Mouse (Mus musculus): ENCODE results near the gene Hspb9. TPM values are rescaled to one million over a fixed set of nuclear protein-coding genes. Genes with fewer than 3 reads are reported as not detected.

The Hspb9 gene
- polyA plus RNA-seq, 1 experiment from 2014 or later: 0.35 TPM

DNA sequence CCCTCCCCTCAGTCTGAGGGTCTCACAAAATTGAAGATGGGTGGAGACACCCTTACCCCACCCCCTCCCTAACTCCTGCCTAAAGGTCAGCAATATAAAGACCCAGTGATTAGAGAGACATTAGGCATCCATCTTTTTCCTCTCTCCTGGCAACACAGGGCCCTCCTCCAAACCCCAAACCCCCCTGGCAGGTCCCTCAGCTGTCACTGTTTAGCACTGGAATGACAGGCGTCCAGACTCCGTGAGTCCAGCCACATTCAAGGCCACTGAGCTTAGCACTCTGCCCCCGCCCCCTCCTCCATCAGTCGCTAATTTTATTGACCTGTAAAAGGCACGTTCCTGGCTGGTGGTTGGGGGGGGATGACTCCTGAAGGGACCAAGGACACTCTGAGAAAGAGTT is 20.5 kb upstream of the Hspb9 start:
- Histone ChIP-seq H3K4me2 (replicated peaks) (no peak overlapping the region), H3K4me3 (no peak overlapping the region), H3K27me3 (peaks cover 34% of the 10 kb centered on the region), H3K27ac (no peak overlapping the region), H3K9me3 (replicated peaks) (no peaks in the 10 kb centered on the region), H3K36me3 (no peaks in the 10 kb centered on the region), H3K9ac (0 out of 2 replicates have a peak overlapping the region, but pooled peaks have one; percentile 0), H3K4me1 (peaks cover 14% of the 10 kb centered on the region)
- no peak for ATAC-seq (ENCODE audit: low FRiP score)
- WGBS: 25% methylated on average over 5 of the region's 5 CpGs

DNA sequence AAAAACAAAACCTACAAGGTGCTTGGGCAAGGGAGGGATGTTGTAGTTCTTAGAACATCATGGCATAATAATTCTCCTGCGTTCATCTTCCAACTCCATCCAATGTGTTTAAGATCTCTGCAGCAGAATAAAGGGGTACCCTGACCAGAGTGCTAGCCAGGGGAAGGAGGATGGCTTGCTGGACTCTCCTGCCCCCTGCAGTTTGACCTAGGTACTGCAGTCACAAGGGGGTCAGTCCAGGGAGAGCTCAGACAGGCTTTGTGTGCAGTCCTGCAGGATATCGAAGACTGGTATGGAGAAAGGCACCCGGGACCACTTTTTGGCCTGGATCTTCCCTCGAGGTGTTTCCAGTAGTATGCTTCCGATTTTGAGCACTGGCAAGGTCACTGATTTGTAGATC is 18.7 kb upstream of the Hspb9 start:
- H3K4me2 ChIP-seq (replicated peaks): no peak overlapping the region
- no peaks in the 10 kb centered on the region for H3K9me3 ChIP-seq (replicated peaks)
- H3K27me3 ChIP-seq: peaks cover 34% of the 10 kb centered on the region
- WGBS: 37% methylated on average over 5 of the region's 5 CpGs
- no peak for ATAC-seq (ENCODE audit: low FRiP score)
- H3K4me3 ChIP-seq: no peak overlapping the region
- H3K4me1 ChIP-seq: peaks cover 14% of the 10 kb centered on the region
- H3K36me3 ChIP-seq: no peaks in the 10 kb centered on the region
- no peak overlapping the region for H3K9ac ChIP-seq
- H3K27ac ChIP-seq: no peak overlapping the region

DNA sequence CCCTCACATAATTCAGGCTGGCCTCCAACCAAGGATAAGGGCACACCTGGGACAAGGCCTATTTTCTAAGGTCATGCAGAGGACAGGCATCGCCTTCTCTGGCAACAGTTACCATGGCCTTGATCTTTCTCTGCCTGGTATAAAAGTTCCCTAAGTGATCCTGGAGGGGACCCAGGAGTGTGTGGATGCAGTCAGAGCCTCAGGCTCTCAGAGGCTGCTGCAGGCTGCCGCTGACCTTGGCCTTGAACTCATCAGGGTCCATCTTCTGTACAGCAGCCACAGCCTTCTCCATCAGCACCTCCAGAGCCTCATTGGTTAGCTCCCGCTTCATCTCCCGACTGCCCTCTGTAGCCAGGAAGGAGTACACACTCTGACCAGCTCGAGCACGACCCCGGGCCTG is 15.7 kb upstream of the Hspb9 start:
- 76% methylated on average over 7 of the region's 7 CpGs for WGBS
- H3K4me2 ChIP-seq (replicated peaks): no peak overlapping the region

DNA sequence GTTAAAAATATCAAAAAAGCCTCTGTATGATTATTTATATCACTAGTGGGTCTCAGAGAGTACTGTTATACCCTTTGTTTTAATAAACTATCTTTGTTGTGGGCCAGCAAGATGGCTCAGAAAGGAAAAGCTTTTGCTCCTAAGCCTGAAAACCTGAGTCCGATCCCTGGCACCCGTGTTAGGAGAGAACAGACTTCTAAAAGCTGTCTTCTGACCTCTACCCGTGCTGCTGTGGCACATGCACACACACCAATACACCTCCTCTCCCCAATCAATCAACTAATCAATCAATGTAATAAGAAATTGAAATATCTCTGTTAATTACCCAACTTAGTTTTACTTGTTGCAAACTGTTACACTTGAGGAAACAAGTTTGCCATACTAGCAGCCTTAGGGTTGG is 12.9 kb upstream of the Hspb9 start:
- Histone ChIP-seq H3K4me1 (peaks cover 8% of the 10 kb centered on the region; the same call in 1 of the 2 replicates), H3K27ac (no peak overlapping the region), H3K9me3 (replicated peaks) (no peaks in the 10 kb centered on the region), H3K9ac (no peak overlapping the region), H3K27me3 (peaks cover 6% of the 10 kb centered on the region; the same call in 1 of the 2 replicates), H3K4me2 (replicated peaks) (no peak overlapping the region), H3K36me3 (peaks cover 14% of the 10 kb centered on the region), H3K4me3 (no peak overlapping the region)
- no peak for ATAC-seq (ENCODE audit: low FRiP score)
- WGBS: 71% methylated on average over 3 of the region's 3 CpGs

More for the DNA sequence above, 15.7 kb upstream of the Hspb9 start:
- ATAC-seq (ENCODE audit: low FRiP score): no peak
- H3K4me3 ChIP-seq: no peak overlapping the region
- no peak overlapping the region for H3K27ac ChIP-seq
- H3K36me3 ChIP-seq: no peaks in the 10 kb centered on the region
- H3K9me3 ChIP-seq (replicated peaks): no peaks in the 10 kb centered on the region
- H3K27me3 ChIP-seq: peaks cover 11% of the 10 kb centered on the region
- H3K9ac ChIP-seq: no peak overlapping the region
- H3K4me1 ChIP-seq: peaks cover 8% of the 10 kb centered on the region

DNA sequence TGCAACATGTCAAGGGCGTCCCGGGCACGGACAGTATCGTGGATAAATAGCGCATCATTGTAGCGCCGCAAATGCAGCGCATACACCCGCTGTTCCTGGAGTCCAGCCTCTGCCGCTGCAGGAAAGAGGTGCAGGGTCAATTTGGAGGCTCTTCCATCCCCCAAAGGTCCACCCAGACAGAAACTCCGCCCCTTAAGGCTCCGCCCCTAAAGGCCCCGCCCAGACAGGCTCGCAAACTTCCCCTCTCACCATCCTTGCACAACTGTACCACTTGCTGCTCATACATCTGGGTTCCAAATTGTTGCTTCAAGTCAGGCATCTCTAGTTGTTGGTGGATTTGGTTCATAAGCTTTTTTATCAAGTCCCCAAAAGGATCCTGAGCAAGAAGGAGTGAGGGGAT is 12.3 kb upstream of the Hspb9 start:
- 5% methylated on average over 14 of the region's 14 CpGs for WGBS
- H3K4me3 ChIP-seq: no peak overlapping the region
- ATAC-seq (ENCODE audit: low FRiP score): no peak

DNA sequence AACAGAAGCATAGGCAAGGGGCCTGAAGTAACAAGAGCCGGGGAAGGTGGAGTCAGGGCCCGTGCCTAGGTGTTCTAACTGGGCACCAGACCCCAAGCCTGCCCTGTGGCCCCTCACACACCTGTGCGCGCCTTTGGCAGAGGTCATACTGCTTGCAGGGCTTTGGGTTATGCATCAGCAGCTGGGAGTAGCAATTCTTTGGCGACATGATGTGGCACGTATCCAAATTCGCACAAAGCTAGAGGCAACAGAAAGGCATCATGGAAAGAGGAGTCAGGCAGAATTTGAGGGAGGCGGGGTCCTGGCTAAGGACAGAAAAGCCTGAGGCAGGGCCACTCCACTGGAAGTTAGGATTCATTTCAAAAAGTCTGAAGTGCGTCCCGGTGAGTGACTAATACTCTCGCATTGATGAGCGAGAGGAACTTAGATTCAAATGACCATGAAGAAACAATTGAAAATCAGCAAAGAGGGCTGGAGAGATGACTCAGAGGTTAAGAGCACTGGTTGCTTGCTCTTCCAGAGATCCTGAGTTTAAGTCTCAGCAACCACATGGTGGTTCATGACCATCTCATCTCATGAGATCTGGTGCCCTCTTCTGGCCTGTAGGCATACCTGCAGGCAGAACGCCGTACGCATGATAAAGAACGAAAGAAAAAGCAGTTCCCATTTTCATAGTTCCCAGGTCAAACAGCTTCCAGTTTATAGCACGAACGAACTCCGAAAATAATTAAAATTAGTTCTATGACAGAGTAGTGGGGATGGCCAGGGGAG is 11.4 kb upstream of the Hspb9 start:
- 36% methylated on average over 19 of the region's 19 CpGs for WGBS
- H3K4me1 ChIP-seq: peaks cover 8% of the 10 kb centered on the region; the same call in 1 of the 2 replicates
- peak overlapping the region; percentile 25; the same call in 1 of the 2 replicates for H3K4me2 ChIP-seq (replicated peaks)
- no peak overlapping the region for H3K27ac ChIP-seq
- H3K36me3 ChIP-seq: peaks cover 29% of the 10 kb centered on the region
- H3K4me3 ChIP-seq: no peak overlapping the region
- H3K9ac ChIP-seq: no peak overlapping the region
- no peaks in the 10 kb centered on the region for H3K9me3 ChIP-seq (replicated peaks)
- ATAC-seq (ENCODE audit: low FRiP score): peak; percentile 54; the same call in 1 of the 2 replicates
- peaks cover 6% of the 10 kb centered on the region; the same call in 1 of the 2 replicates for H3K27me3 ChIP-seq

More for the DNA sequence above, 12.3 kb upstream of the Hspb9 start:
- Histone ChIP-seq H3K36me3 (peaks cover 20% of the 10 kb centered on the region), H3K9ac (no peak overlapping the region), H3K4me2 (replicated peaks) (peak overlapping the region; percentile 40), H3K27ac (no peak overlapping the region), H3K9me3 (replicated peaks) (no peaks in the 10 kb centered on the region), H3K4me1 (peaks cover 8% of the 10 kb centered on the region; the same call in 1 of the 2 replicates), H3K27me3 (peaks cover 6% of the 10 kb centered on the region; the same call in 1 of the 2 replicates)

DNA sequence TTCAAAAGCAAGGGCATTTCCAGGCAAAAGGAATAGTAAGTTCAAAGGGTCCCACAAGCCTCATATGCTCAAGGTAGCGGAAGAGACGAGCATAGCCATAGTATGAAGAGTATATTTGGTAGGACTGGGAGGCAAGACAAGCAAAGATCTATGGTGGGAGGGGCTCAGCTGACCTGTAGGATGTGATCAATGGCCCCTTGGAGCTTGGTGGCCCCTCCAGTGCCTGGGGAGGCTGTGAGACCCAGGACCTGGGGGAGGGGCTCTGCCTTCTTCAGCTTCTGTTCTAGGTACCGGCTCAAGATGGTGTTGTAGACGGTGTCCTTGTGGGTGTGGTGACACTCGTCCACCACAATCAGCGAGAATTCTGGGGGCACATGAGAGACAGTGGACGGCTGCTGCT is 10.7 kb upstream of the Hspb9 start:
- 43% methylated on average over 7 of the region's 7 CpGs for WGBS
- peaks cover 6% of the 10 kb centered on the region; the same call in 1 of the 2 replicates for H3K27me3 ChIP-seq
- H3K4me1 ChIP-seq: peaks cover 8% of the 10 kb centered on the region; the same call in 1 of the 2 replicates
- no peak overlapping the region for H3K9ac ChIP-seq
- peak overlapping the region; percentile 25; the same call in 1 of the 2 replicates for H3K4me2 ChIP-seq (replicated peaks)
- ATAC-seq (ENCODE audit: low FRiP score): no peak
- H3K27ac ChIP-seq: no peak overlapping the region
- no peaks in the 10 kb centered on the region for H3K9me3 ChIP-seq (replicated peaks)
- no peak overlapping the region for H3K4me3 ChIP-seq
- peaks cover 36% of the 10 kb centered on the region for H3K36me3 ChIP-seq

DNA sequence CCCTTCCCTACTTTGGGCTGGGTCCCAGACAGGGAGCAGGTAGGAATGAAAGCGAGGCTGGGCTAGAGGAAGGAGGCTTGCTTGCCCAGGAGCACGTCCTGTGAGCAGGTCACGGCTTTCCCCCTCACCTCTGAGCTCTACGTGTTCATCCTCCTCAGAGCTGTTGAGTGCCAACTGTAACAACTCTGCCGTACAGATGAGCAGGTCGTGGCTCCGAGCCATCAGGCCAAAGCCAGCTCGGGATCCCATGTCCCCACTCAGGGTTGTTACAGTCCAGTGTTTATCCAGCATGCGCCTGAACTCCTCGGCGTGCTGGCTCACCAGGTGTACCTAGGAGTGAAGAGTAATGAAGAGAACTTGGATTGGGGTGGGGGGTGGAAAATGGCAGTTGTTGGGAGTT is 10.3 kb upstream of the Hspb9 start:
- Histone ChIP-seq H3K36me3 (peaks cover 40% of the 10 kb centered on the region), H3K9ac (no peak overlapping the region), H3K27ac (no peak overlapping the region), H3K4me1 (peaks cover 8% of the 10 kb centered on the region; the same call in 1 of the 2 replicates), H3K4me3 (no peak overlapping the region), H3K4me2 (replicated peaks) (no peak overlapping the region), H3K9me3 (replicated peaks) (no peaks in the 10 kb centered on the region), H3K27me3 (peaks cover 6% of the 10 kb centered on the region; the same call in 1 of the 2 replicates)
- no peak for ATAC-seq (ENCODE audit: low FRiP score)
- WGBS: 68% methylated on average over 11 of the region's 11 CpGs

DNA sequence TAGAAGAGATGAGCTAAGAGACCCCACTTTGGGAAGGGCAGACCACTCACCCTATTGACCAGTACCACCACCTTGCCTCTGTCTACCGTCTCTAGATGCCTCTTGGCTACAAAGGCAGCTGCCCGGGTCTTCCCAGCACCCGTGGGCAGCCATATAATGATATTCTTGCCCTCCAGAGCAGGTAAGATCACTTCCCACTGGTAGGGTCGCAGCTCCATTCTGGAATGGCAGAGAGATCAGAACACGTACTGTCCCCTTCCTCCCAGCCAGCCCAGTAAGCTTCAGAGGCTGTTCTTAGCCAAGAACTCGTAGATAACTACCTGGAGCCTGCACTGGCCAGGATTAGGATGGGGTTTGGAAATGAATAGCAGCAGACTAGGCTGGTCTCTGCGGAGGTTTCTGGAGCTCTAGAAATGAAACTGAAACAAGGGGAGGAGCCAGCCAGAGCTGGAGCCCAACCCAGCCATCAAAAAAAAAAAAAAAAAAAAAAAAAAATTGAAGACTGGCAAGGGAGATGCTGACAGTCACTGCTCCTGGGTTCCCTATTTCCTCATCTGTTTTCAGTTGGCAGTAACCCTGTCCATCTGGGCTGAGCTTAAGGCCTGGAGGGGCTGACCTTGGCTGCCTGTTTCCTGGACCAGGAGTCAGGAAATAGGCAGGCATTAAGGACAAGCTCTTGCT is 9.7 kb upstream of the Hspb9 start, which contains the start of gene Dhx58:
Gene Dhx58 (minus strand): TSS at position 421 of the 681 bp plus-strand sequence.
- H3K4me2 ChIP-seq (replicated peaks): no peak within 1 kb of the TSS
- H3K27ac ChIP-seq: no peak within 1 kb of the TSS
- H3K9ac ChIP-seq: no peak within 1 kb of the TSS
- no peak for ATAC-seq (ENCODE audit: low FRiP score)
- peaks cover 6% of the 10 kb centered on the region; the same call in 1 of the 2 replicates for H3K27me3 ChIP-seq
- WGBS: 70% methylated on average over 7 of the region's 7 CpGs
- peaks cover 46% of the 10 kb centered on the region for H3K36me3 ChIP-seq
- no peak within 1 kb of the TSS for H3K4me3 ChIP-seq
- no peaks in the 10 kb centered on the region for H3K9me3 ChIP-seq (replicated peaks)
- H3K4me1 ChIP-seq: peaks cover 8% of the 10 kb centered on the region; the same call in 1 of the 2 replicates

DNA sequence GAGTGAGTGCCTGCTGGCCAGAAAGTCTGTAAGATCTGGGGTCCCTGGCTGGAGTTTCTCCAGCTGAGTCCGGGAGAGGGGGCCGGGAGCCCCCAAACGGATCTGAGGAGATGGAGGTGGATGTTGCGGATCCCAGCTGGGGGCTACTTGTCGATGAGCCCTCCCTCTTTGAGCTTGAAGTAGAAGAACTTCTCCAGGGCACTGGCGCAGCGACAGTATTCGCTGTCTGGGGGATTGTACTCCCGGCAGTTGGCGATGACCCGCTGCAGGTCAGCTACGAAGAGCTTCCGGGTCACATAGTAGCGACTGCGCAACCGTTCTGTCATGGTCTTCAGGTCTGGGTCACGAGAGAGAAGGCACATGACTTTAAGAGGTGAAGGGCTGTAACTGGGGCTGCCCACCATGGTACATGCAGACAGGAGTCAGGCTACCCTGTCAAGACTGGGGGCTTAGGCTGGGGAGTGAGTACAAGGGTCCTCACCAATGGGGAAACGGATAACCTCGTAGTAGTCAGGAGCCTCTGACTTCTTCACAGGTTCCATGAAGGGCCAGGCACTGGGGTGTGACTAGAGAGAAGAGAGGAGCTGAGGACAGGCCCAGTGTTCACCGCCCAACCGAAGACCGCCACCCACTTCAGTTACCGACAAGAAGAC is 8.4 kb upstream of the Hspb9 start:
- 92% methylated on average over 23 of the region's 23 CpGs for WGBS
- no peak for ATAC-seq (ENCODE audit: low FRiP score)
- Histone ChIP-seq H3K9me3 (replicated peaks) (no peaks in the 10 kb centered on the region), H3K4me3 (no peak overlapping the region), H3K4me2 (replicated peaks) (no peak overlapping the region), H3K9ac (no peak overlapping the region), H3K27me3 (peaks cover 6% of the 10 kb centered on the region; the same call in 1 of the 2 replicates), H3K36me3 (peaks cover 59% of the 10 kb centered on the region), H3K27ac (no peak overlapping the region), H3K4me1 (peaks cover 8% of the 10 kb centered on the region; the same call in 1 of the 2 replicates)

DNA sequence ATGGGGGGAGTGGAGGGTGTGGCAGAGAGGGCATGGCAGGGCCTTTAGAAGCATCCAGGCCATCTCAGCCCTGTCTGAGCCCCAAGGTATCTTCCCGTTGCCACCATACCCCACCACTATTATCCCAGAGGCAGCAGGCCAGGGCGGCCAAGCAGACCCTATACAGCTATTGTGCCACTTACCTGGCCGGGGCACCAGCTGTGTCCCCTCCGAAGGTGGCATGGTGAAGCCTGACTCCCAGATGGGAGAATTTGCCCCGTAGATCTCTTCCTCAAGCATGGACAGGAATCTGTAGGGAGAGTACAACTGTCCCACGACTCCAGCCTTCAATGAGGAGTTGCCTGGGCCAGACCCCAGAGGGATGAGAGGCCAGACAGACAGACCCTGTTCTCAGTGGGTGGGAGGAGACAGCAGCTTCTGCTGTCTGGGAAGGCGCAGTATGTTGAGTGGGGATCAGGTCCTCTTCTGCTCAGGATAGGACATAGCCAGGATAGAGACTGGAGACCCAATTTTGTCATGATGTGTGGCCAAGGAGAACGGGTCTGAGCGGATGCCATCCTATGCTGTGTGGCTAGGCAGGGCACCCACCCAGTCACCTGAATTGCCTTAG is 4.3 kb upstream of the Hspb9 start:
- Histone ChIP-seq H3K4me3 (no peak overlapping the region), H3K4me2 (replicated peaks) (no peak overlapping the region), H3K36me3 (peaks cover 62% of the 10 kb centered on the region), H3K9ac (no peak overlapping the region), H3K27me3 (peaks cover 5% of the 10 kb centered on the region; the same call in 1 of the 2 replicates), H3K27ac (no peak overlapping the region), H3K9me3 (replicated peaks) (no peaks in the 10 kb centered on the region), H3K4me1 (peaks cover 25% of the 10 kb centered on the region)
- WGBS: 92% methylated on average over 9 of the region's 9 CpGs
- ATAC-seq (ENCODE audit: low FRiP score): no peak

Data from hindbrain, embryonic 12.5 days (tissue).